Mouse (Mus musculus) ES-E14 (cell line): ENCODE results near the gene Trpv2. TPM values are rescaled to one million over a fixed set of nuclear protein-coding genes. Genes with fewer than 3 reads are reported as not detected.

Source experiments
- DNase-seq: peaks from one replicate; pipeline ENCODE4 v3.0.0-alpha.2; 2013; ENCODE audit warnings: low read depth, low spot score
- H3K27ac ChIP-seq: 2 replicates; pipeline ENCODE4 v1.5.1; 2012; ENCODE audit warnings: low read depth, mild to moderate bottlenecking, low read length, moderate library complexity, mixed read lengths; ENCODE audit not compliant: poor library complexity, insufficient read depth, severe bottlenecking
- H3K36me3 ChIP-seq: 2 replicates; pipeline ENCODE4 v1.6.1; 2012; ENCODE audit warnings: mild to moderate bottlenecking, low read length, moderate library complexity, mixed read lengths; ENCODE audit not compliant: control insufficient read depth, poor library complexity, insufficient read depth, severe bottlenecking
- H3K4me1 ChIP-seq, 2 experiments: fragments of 150-350 bp in 1 of 2; sonication (generic) in 1 of 2; 2 replicates each; pipeline ENCODE4 v1.6.1; 2012; ENCODE audit warnings: low read length in 2 of 2, mild to moderate bottlenecking in 1 of 2, mixed read lengths in 1 of 2; ENCODE audit not compliant: control insufficient read depth in 2 of 2, insufficient read depth in 2 of 2, poor library complexity in 1 of 2
- H3K4me3 ChIP-seq, 2 experiments: fragments of 150-350 bp in 1 of 2; sonication (generic) in 1 of 2; 2 replicates each; pipeline ENCODE4 v1.5.1; 2012; ENCODE audit warnings: low read length in 2 of 2, low read depth in 1 of 2, mild to moderate bottlenecking in 1 of 2, mixed read lengths in 1 of 2; ENCODE audit not compliant: insufficient read depth in 1 of 2, poor library complexity in 1 of 2, severe bottlenecking in 1 of 2
- H3K9ac ChIP-seq: 2 replicates; pipeline ENCODE4 v1.6.1; 2012; ENCODE audit warnings: low read depth, mild to moderate bottlenecking, low read length, mixed read lengths; ENCODE audit not compliant: poor library complexity, insufficient read depth, severe bottlenecking
- H3K9me3 ChIP-seq: fragments of 150-350 bp; sonication (generic); 2 replicates; pipeline ENCODE4 v1.6.1; 2012; ENCODE audit warnings: low read depth, mild to moderate bottlenecking, low read length; ENCODE audit not compliant: control insufficient read depth, insufficient read depth
- CHD2 ChIP-seq: IDR thresholded peaks from 2 replicates; pipeline ENCODE4 v1.6.1; 2014; ENCODE audit warnings: mild to moderate bottlenecking, low read depth, low read length, inconsistent platforms
- HCFC1 ChIP-seq: IDR thresholded peaks from 2 replicates; pipeline ENCODE4 v1.6.1; 2012; ENCODE audit warnings: low read length, inconsistent platforms, borderline replicate concordance; ENCODE audit not compliant: insufficient read depth
- MAFK ChIP-seq: IDR thresholded peaks from 2 replicates; pipeline ENCODE4 v1.6.1; 2014; ENCODE audit warnings: mild to moderate bottlenecking, low read depth, low read length, inconsistent platforms; ENCODE audit not compliant: insufficient read depth
- ZC3H11A ChIP-seq: IDR thresholded peaks from 2 replicates; pipeline ENCODE4 v1.6.1; 2012; ENCODE audit warnings: low read depth, mild to moderate bottlenecking, inconsistent platforms, low read length, borderline replicate concordance
- ZNF384 ChIP-seq: IDR thresholded peaks from 2 replicates; pipeline ENCODE4 v1.6.1; 2012; ENCODE audit warnings: low read depth, low read length, inconsistent platforms
- in situ Hi-C, 2 experiments: fragments of 600-800 bp; cut with MboI; formaldehyde crosslinking; loops; one replicate each; pipeline ENCODE4 v1.15.1; 2025; ENCODE audit warnings: low sequenced_read_pairs in 2 of 2, inconsistent platforms in 1 of 2; ENCODE audit not compliant: unreplicated experiment in 2 of 2
- total RNA-seq: library from RNA; depleted of rRNA; stranded (reverse); fragments of 300-350 nt; gene quantifications from 2 replicates; pipeline ENCODE4 v1.2.3, GENCODE M21; 2012

The Trpv2 gene
- total RNA-seq, 1 experiment, result 9.8 TPM

GRCm38 (mm10) chr11:62622850-62623249, 48.6 kb downstream of the Trpv2 start:
- H3K27ac ChIP-seq, result no peak overlapping the region
- DNase-seq, result no peak
- in situ Hi-C loops, result no loop called here

GRCm38 (mm10) chr11:62624341-62625291, 50.3 kb downstream of the Trpv2 start:
- Histone ChIP-seq H3K4me1 (peaks cover 4 to 14% of the 10 kb centered on the region in 2 experiments), H3K4me3 (no peak overlapping the region), H3K27ac (no peak overlapping the region), H3K9me3 (no peaks in the 10 kb centered on the region), H3K36me3 (no peaks in the 10 kb centered on the region), H3K9ac (no peak overlapping the region)
- in situ Hi-C loops, result no loop called here
- DNase-seq, result no peak
- no peak for TF ChIP-seq HCFC1

More at GRCm38 (mm10) chr11:62622850-62623249, 48.6 kb downstream of the Trpv2 start:
- Histone ChIP-seq H3K36me3 (peaks cover 2% of the 10 kb centered on the region; the same call in 1 of the 2 replicates), H3K9me3 (no peaks in the 10 kb centered on the region), H3K4me3 (no peak overlapping the region), H3K9ac (no peak overlapping the region), H3K4me1 (peaks cover 4 to 6% of the 10 kb centered on the region in 2 experiments; a peak in 2 of 4 replicates)
- no peak for TF ChIP-seq ZC3H11A
- TF ChIP-seq MAFK, result no peak
- TF ChIP-seq CHD2, result no peak
- TF ChIP-seq HCFC1, result no peak
- TF ChIP-seq ZNF384, result no peak

- Histone ChIP-seq H3K9ac (no peak overlapping the region), H3K4me3 (peak overlapping the region in 1 of 2 experiments; percentile 31; a peak in 1 of 4 replicates), H3K36me3 (peaks cover 2% of the 10 kb centered on the region; the same call in 1 of the 2 replicates), H3K4me1 (peaks cover 0 to 15% of the 10 kb centered on the region in 2 experiments; a peak in 3 of 4 replicates), H3K9me3 (no peaks in the 10 kb centered on the region), H3K27ac (no peak overlapping the region)
- no peak for DNase-seq
- TF ChIP-seq MAFK (no peak), HCFC1 (no peak), CHD2 (no peak), ZC3H11A (no peak), ZNF384 (no peak)
- in situ Hi-C loops, result no loop called here
Observed at GRCm38 (mm10) chr11:62629352-62630224, 55.3 kb downstream of the Trpv2 start.

- Histone ChIP-seq H3K36me3 (peaks cover 2% of the 10 kb centered on the region; the same call in 1 of the 2 replicates), H3K9me3 (no peaks in the 10 kb centered on the region), H3K27ac (no peak overlapping the region; the same call in 1 of the 2 replicates), H3K4me1 (peaks cover 0 to 14% of the 10 kb centered on the region in 2 experiments; a peak in 3 of 4 replicates), H3K4me3 (peak overlapping the region; percentile 8 to 31; a peak in 3 of 4 replicates), H3K9ac (no peak overlapping the region; the same call in 1 of the 2 replicates)
- TF ChIP-seq MAFK (no peak), HCFC1 (no peak), CHD2 (no peak), ZC3H11A (no peak), ZNF384 (no peak)
- in situ Hi-C loops, result no loop called here
- DNase-seq, result no peak
Observed at GRCm38 (mm10) chr11:62630225-62630821, 56.0 kb downstream of the Trpv2 start.
